Mouse (Mus musculus) lung, adult 2 months (tissue): ENCODE results near the gene Itga2.

Experiments used
- CTCF ChIP-seq: fragments of 200-500 bp; IDR thresholded peaks from 2 replicates; pipeline ENCODE4 v1.5.1; 2011; ENCODE audit warnings: mild to moderate bottlenecking, low read length, control low read depth; ENCODE audit not compliant: insufficient read depth
- POLR2A ChIP-seq: fragments of 200-500 bp; IDR thresholded peaks from 2 replicates; pipeline ENCODE4 v1.6.1; 2011; ENCODE audit warnings: low read depth, mild to moderate bottlenecking, control low read depth, low read length, borderline replicate concordance; ENCODE audit errors: extremely low read depth

- TF ChIP-seq CTCF (no peak), POLR2A (no peak)
Observed at GRCm38 (mm10) chr13:114887695-114888094, 44.2 kb downstream of the Itga2 start.
